Mouse (Mus musculus) hindbrain, embryonic 12.5 days (tissue): ENCODE measurements at regions not wholly inside any gene's neighbourhood (a gene's known extent, or its start where the extent isn't known, plus 50 kb on each side); places are given as distances from the start of the nearest gene placed in this dataset.
A peak's percentile ranks its signal among the peaks of the same experiment; 100 is the strongest.

Experiments
- ATAC-seq: fragments of 200-750 bp; cut with Nextera tagmentation; 2 replicates; pipeline ENCODE4 v1.8.0; 2017; ENCODE audit warnings: moderate TSS enrichment; ENCODE audit not compliant: low FRiP score
- H3K27ac ChIP-seq: fragments of 300-500 bp; sonication (generic); 2 replicates; pipeline ENCODE4 v1.5.1; 2016; ENCODE audit warnings: mild to moderate bottlenecking
- H3K27me3 ChIP-seq: fragments of 300-500 bp; sonication (generic); 2 replicates; pipeline ENCODE4 v1.6.1; 2016; ENCODE audit warnings: mild to moderate bottlenecking
- H3K36me3 ChIP-seq: fragments of 300-500 bp; sonication (generic); 2 replicates; pipeline ENCODE4 v1.6.1; 2016; ENCODE audit warnings: mild to moderate bottlenecking
- H3K4me1 ChIP-seq: fragments of 300-500 bp; sonication (generic); 2 replicates; pipeline ENCODE4 v1.6.1; 2016
- H3K4me2 ChIP-seq: fragments of 300-500 bp; sonication (generic); replicated peaks from 2 replicates; pipeline ENCODE4 v1.6.1; 2016; ENCODE audit warnings: mild to moderate bottlenecking
- H3K4me3 ChIP-seq: fragments of 300-500 bp; sonication (generic); 2 replicates; pipeline ENCODE4 v1.5.1; 2016; ENCODE audit warnings: mild to moderate bottlenecking
- H3K9ac ChIP-seq: fragments of 300-500 bp; sonication (generic); 2 replicates; pipeline ENCODE4 v1.6.1; 2016; ENCODE audit warnings: mild to moderate bottlenecking, moderate library complexity
- H3K9me3 ChIP-seq: fragments of 300-500 bp; sonication (generic); replicated peaks from 2 replicates; pipeline ENCODE4 v1.6.1; 2016; ENCODE audit warnings: mild to moderate bottlenecking
- WGBS: fragments of 180-500 bp; shearing (Covaris S2); methylation state at CpG from one replicate; pipeline ENCODE4 v1.1.7; 2016; 5-methylcytosine and 5-hydroxymethylcytosine counted together

DNA sequence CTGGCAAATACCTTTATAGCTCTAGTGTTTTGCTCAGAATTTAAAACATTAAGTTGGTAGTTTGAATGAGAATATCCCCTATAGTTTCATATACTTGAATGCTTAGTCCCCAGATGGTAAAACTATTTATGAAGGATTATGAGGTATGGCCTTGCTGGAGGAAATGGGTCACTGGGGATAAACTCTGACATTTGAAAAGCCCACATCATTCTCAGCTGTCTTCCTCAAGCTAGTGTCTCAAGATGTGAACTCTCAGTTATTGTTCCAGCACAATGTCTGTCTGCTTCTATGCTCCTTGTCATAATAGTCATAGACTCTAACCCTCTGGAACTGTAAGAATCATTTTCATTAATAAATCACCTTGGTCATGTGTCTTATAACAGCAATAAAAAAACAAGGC lies 2004.1 kb upstream of the Gm8797 start:
- no peak overlapping the region for H3K4me2 ChIP-seq
- no peak for ATAC-seq
- H3K36me3 ChIP-seq = no peaks in the 10 kb centered on the region
- H3K27me3 ChIP-seq = no peaks in the 10 kb centered on the region
- no peak overlapping the region for H3K27ac ChIP-seq
- no peaks in the 10 kb centered on the region for H3K4me1 ChIP-seq
- no peaks in the 10 kb centered on the region for H3K9me3 ChIP-seq
- no peak overlapping the region for H3K9ac ChIP-seq
- no peak overlapping the region for H3K4me3 ChIP-seq

DNA sequence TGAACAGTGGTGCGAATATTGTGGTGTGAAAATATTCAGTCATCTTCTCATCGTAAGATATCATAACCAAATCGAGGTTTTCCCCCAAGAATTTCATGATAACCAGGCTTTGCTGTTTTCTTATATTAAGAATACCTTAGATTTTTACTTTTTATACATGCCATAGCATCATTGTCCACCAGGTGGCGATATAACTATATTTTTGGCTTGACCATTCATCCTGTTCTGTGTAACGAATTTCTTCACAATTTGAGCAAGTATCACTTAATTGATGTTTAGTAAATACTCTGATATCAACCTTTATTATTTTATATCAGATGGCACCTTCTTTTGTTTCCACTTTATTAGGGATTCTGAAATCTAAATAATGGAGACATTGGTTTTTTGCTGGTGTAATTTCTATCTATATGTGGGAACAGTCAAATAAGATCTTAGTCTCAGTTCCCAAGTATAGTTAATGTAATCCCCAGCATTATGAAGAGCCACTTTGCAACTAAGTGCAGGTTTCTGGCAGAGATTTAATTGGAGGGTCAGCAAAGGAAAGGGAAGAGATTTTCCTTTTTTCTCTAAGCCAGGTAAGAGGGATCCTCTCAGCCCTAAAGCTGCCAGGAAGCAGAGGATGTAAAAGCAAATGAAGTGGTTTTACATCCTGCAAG lies 1998.9 kb upstream of the Gm8797 start:
- no peak overlapping the region for H3K4me2 ChIP-seq
- no peak overlapping the region for H3K9ac ChIP-seq
- no peak overlapping the region for H3K27ac ChIP-seq
- WGBS = 16% methylated on average over 5 of the region's 5 CpGs
- H3K4me3 ChIP-seq = no peak overlapping the region
- H3K27me3 ChIP-seq = no peaks in the 10 kb centered on the region
- H3K9me3 ChIP-seq = no peaks in the 10 kb centered on the region
- H3K4me1 ChIP-seq = no peaks in the 10 kb centered on the region
- no peaks in the 10 kb centered on the region for H3K36me3 ChIP-seq
- peak; percentile 40; the same call in 1 of the 2 replicates for ATAC-seq

GRCm38 (mm10) chr3:3761346-3761745 lies 1989.3 kb upstream of the Gm8797 start:
- 51% methylated on average over 1 of the region's 1 CpGs for WGBS
- Histone ChIP-seq H3K27ac (no peak overlapping the region), H3K36me3 (no peaks in the 10 kb centered on the region), H3K9ac (no peak overlapping the region), H3K4me2 (no peak overlapping the region), H3K9me3 (no peaks in the 10 kb centered on the region), H3K27me3 (no peaks in the 10 kb centered on the region), H3K4me1 (no peaks in the 10 kb centered on the region), H3K4me3 (no peak overlapping the region)
- no peak for ATAC-seq

- no peaks in the 10 kb centered on the region for H3K36me3 ChIP-seq
- no peaks in the 10 kb centered on the region for H3K4me1 ChIP-seq
- H3K4me2 ChIP-seq = no peak overlapping the region
- H3K4me3 ChIP-seq = no peak overlapping the region
- H3K9me3 ChIP-seq = no peaks in the 10 kb centered on the region
- H3K27ac ChIP-seq = no peak overlapping the region
- ATAC-seq = no peak
- H3K27me3 ChIP-seq = no peaks in the 10 kb centered on the region
- WGBS = 84% methylated on average over 3 of the region's 3 CpGs
- H3K9ac ChIP-seq = no peak overlapping the region
Observed at GRCm38 (mm10) chr3:3784200-3784599, 1966.4 kb upstream of the Gm8797 start.

DNA sequence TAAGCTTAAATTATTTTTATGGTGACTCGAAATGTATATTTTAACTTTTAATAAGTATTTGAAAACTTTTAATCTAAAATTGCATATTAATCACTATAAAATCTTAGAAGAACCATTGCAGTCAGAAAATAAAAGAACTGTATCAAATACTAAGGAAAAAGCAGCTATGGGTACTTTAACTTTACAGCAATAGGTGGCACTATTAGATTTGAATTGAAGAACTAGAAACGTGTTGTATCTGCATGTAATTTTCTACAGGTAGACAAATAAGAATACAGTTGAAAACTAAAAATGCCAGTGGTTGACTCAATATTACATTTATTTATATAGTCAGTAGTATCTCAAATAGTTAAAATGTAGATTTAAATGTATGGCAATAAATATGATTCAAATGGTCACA lies 1964.6 kb upstream of the Gm8797 start:
- no peaks in the 10 kb centered on the region for H3K36me3 ChIP-seq
- ATAC-seq = no peak
- H3K4me1 ChIP-seq = no peaks in the 10 kb centered on the region
- H3K4me3 ChIP-seq = no peak overlapping the region
- 64% methylated on average over 2 of the region's 2 CpGs for WGBS
- H3K27ac ChIP-seq = no peak overlapping the region
- H3K27me3 ChIP-seq = no peaks in the 10 kb centered on the region
- no peaks in the 10 kb centered on the region for H3K9me3 ChIP-seq
- no peak overlapping the region for H3K9ac ChIP-seq
- no peak overlapping the region for H3K4me2 ChIP-seq

GRCm38 (mm10) chr3:3807821-3808220 lies 1942.8 kb upstream of the Gm8797 start:
- Histone ChIP-seq H3K36me3 (no peaks in the 10 kb centered on the region), H3K4me1 (no peaks in the 10 kb centered on the region), H3K9ac (no peak overlapping the region), H3K27me3 (no peaks in the 10 kb centered on the region), H3K9me3 (no peaks in the 10 kb centered on the region), H3K4me2 (no peak overlapping the region), H3K27ac (no peak overlapping the region), H3K4me3 (no peak overlapping the region)
- ATAC-seq = no peak
- WGBS = 90% methylated on average over 1 of the region's 1 CpGs

DNA sequence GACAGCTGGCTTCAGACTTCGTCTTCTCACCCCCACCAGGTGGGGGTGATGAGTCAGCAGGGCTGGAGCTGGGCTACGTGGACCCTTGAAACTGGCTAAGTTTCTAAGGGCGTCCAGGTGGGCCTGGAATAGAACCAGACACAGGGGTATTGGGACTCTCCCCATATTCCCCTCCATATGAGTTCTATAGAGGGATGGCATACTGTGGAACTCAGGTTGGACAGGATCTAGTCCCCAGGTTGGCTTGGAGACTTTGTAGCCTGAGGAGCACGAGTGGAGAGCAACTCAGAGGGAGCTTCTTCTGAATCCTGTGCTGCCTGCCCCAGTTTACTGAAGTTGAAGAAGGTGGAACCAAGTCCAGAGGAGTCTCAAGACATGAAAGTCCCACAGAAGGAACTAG lies 1921.6 kb upstream of the Gm8797 start:
- H3K4me2 ChIP-seq = no peak overlapping the region
- no peaks in the 10 kb centered on the region for H3K4me1 ChIP-seq
- H3K27me3 ChIP-seq = no peaks in the 10 kb centered on the region
- ATAC-seq = no peak
- H3K27ac ChIP-seq = no peak overlapping the region
- no peaks in the 10 kb centered on the region for H3K36me3 ChIP-seq
- 0 out of 2 replicates have a peak, but pooled peaks cover 3% of the 10 kb centered on the region for H3K9me3 ChIP-seq
- H3K4me3 ChIP-seq = no peak overlapping the region
- no peak overlapping the region for H3K9ac ChIP-seq
- WGBS = 80% methylated on average over 4 of the region's 4 CpGs

DNA sequence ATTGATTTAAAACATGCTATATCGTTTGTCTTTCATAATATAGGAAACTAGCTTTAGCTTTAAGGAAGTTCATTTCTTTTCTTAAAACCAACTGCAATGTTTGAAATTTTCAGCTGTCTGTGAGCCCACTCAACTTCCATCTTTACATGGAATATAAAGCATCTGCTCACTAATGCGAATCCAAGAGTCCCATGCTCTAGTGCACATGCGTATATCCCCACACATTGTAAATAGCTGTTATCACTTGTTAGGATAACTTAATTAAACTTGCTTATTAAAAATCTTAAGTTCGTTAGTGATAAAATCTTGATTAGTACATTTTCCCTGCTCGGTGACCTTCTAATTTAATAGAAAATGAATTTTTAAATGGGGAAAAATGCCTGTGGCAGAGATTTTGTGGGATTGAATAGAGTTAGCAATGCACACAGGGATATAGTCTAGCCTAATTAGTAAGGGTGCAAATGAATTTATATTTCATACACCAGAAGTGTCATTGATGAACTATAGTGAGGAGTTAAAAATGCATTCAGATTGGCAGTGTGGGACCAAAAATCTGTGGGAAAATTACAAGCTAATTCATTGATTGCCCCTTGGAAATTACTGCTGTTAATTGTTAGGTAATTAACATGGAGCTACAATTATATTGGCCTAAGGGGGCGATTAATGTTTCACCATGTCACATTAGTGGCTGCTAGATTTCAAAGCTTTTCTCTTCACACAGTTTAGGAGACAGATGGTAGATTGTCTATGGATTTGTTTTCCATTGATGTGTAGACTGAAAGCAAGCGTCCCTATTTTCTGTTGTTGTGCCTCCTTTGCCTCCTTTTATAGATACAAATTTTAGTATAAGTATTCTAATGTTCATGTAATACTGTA lies 1919.0 kb upstream of the Gm8797 start:
- H3K4me2 ChIP-seq = no peak overlapping the region
- WGBS = 76% methylated on average over 7 of the region's 7 CpGs

More for the DNA sequence above, 1919.0 kb upstream of the Gm8797 start:
- no peaks in the 10 kb centered on the region for H3K9me3 ChIP-seq
- no peak overlapping the region for H3K9ac ChIP-seq
- no peaks in the 10 kb centered on the region for H3K4me1 ChIP-seq
- no peak overlapping the region for H3K4me3 ChIP-seq
- peak; percentile 72 for ATAC-seq
- no peaks in the 10 kb centered on the region for H3K36me3 ChIP-seq
- no peaks in the 10 kb centered on the region for H3K27me3 ChIP-seq
- H3K27ac ChIP-seq = no peak overlapping the region
